Mouse (Mus musculus) midbrain, embryonic 13.5 days (tissue): ENCODE measurements at regions not wholly inside any gene's neighbourhood (a gene's known extent, or its start where the extent isn't known, plus 50 kb on each side); places are given as distances from the start of the nearest gene placed in this dataset.

Experiments used
- ATAC-seq: fragments of 200-750 bp; cut with Nextera tagmentation; 2 replicates; pipeline ENCODE4 v1.8.0; 2017; ENCODE audit warnings: mild to moderate bottlenecking, moderate TSS enrichment, moderate library complexity
- H3K27ac ChIP-seq: fragments of 300-500 bp; sonication (generic); 2 replicates; pipeline ENCODE4 v1.5.1; 2015; ENCODE audit warnings: inconsistent platforms, mild to moderate bottlenecking, moderate library complexity
- H3K27me3 ChIP-seq: fragments of 300-500 bp; sonication (generic); 2 replicates; pipeline ENCODE4 v1.6.1; 2015; ENCODE audit warnings: mild to moderate bottlenecking, inconsistent platforms
- H3K36me3 ChIP-seq: fragments of 300-500 bp; sonication (generic); 2 replicates; pipeline ENCODE4 v1.6.1; 2015; ENCODE audit warnings: mild to moderate bottlenecking, inconsistent platforms
- H3K4me1 ChIP-seq: fragments of 300-500 bp; sonication (generic); replicated peaks from 2 replicates; pipeline ENCODE4 v1.6.1; 2015; ENCODE audit warnings: inconsistent platforms
- H3K4me2 ChIP-seq: fragments of 300-500 bp; sonication (generic); replicated peaks from 2 replicates; pipeline ENCODE4 v1.6.1; 2015; ENCODE audit warnings: moderate library complexity, mild to moderate bottlenecking, inconsistent platforms
- H3K4me3 ChIP-seq: fragments of 300-500 bp; sonication (generic); replicated peaks from 2 replicates; pipeline ENCODE4 v1.5.1; 2015; ENCODE audit warnings: mild to moderate bottlenecking, inconsistent platforms
- H3K9ac ChIP-seq: fragments of 300-500 bp; sonication (generic); replicated peaks from 2 replicates; pipeline ENCODE4 v1.6.1; 2015; ENCODE audit warnings: mild to moderate bottlenecking, inconsistent platforms
- H3K9me3 ChIP-seq: fragments of 300-500 bp; sonication (generic); 2 replicates; pipeline ENCODE4 v1.6.1; 2016; ENCODE audit warnings: mild to moderate bottlenecking, inconsistent platforms
- WGBS: fragments of 180-500 bp; shearing (Covaris S2); methylation state at CpG from one replicate; pipeline ENCODE4 v1.1.7; 2015; 5-methylcytosine and 5-hydroxymethylcytosine counted together

GRCm38 (mm10) chr1:155023324-155023723, 76.1 kb downstream of the Ier5 start:
- Histone ChIP-seq H3K4me2 (no peak overlapping the region), H3K4me1 (peaks cover 17% of the 10 kb centered on the region), H3K4me3 (no peak overlapping the region), H3K27me3 (0 out of 2 replicates have a peak, but pooled peaks cover 1% of the 10 kb centered on the region), H3K27ac (no peak overlapping the region), H3K9me3 (no peaks in the 10 kb centered on the region), H3K9ac (no peak overlapping the region), H3K36me3 (no peaks in the 10 kb centered on the region)
- ATAC-seq: 0 out of 2 replicates have a peak, but pooled peaks have one; percentile 4
- 62% methylated on average over 11 of the region's 11 CpGs for WGBS

- no peaks in the 10 kb centered on the region for H3K27me3 ChIP-seq
- 93% methylated on average over 3 of the region's 3 CpGs for WGBS
Observed at GRCm38 (mm10) chr1:155015669-155016068, 83.8 kb downstream of the Ier5 start.

GRCm38 (mm10) chr1:155014944-155015343, 84.5 kb downstream of the Ier5 start:
- no peak overlapping the region for H3K9ac ChIP-seq
- H3K27me3 ChIP-seq: peaks cover 7% of the 10 kb centered on the region; the same call in 1 of the 2 replicates
- no peaks in the 10 kb centered on the region for H3K36me3 ChIP-seq
- H3K4me1 ChIP-seq: no peaks in the 10 kb centered on the region
- no peaks in the 10 kb centered on the region for H3K9me3 ChIP-seq
- no peak overlapping the region for H3K27ac ChIP-seq
- H3K4me2 ChIP-seq: no peak overlapping the region
- 87% methylated on average over 3 of the region's 3 CpGs for WGBS
- ATAC-seq: no peak
- H3K4me3 ChIP-seq: no peak overlapping the region

More at GRCm38 (mm10) chr1:155015669-155016068, 83.8 kb downstream of the Ier5 start:
- H3K9ac ChIP-seq: no peak overlapping the region
- H3K36me3 ChIP-seq: no peaks in the 10 kb centered on the region
- H3K27ac ChIP-seq: no peak overlapping the region
- no peak for ATAC-seq
- H3K4me1 ChIP-seq: no peaks in the 10 kb centered on the region
- H3K9me3 ChIP-seq: no peaks in the 10 kb centered on the region
- no peak overlapping the region for H3K4me2 ChIP-seq
- no peak overlapping the region for H3K4me3 ChIP-seq

GRCm38 (mm10) chr1:155013784-155014183, 85.7 kb downstream of the Ier5 start:
- Histone ChIP-seq H3K27ac (no peak overlapping the region), H3K9ac (no peak overlapping the region), H3K36me3 (no peaks in the 10 kb centered on the region), H3K4me3 (no peak overlapping the region), H3K4me1 (no peaks in the 10 kb centered on the region), H3K9me3 (no peaks in the 10 kb centered on the region), H3K27me3 (peaks cover 7% of the 10 kb centered on the region; the same call in 1 of the 2 replicates), H3K4me2 (no peak overlapping the region)
- WGBS: 69% methylated on average over 4 of the region's 4 CpGs
- no peak for ATAC-seq

GRCm38 (mm10) chr1:155013361-155013760, 86.1 kb downstream of the Ier5 start:
- 79% methylated on average over 4 of the region's 4 CpGs for WGBS
- Histone ChIP-seq H3K4me1 (no peaks in the 10 kb centered on the region), H3K4me2 (no peak overlapping the region), H3K36me3 (no peaks in the 10 kb centered on the region), H3K9me3 (no peaks in the 10 kb centered on the region), H3K27ac (no peak overlapping the region), H3K9ac (no peak overlapping the region), H3K4me3 (no peak overlapping the region), H3K27me3 (peaks cover 7% of the 10 kb centered on the region; the same call in 1 of the 2 replicates)
- ATAC-seq: no peak

GRCm38 (mm10) chr1:155006539-155007486, 92.6 kb downstream of the Ier5 start:
- no peak overlapping the region for H3K4me2 ChIP-seq
- peaks cover 10% of the 10 kb centered on the region; the same call in 1 of the 2 replicates for H3K27me3 ChIP-seq
- no peaks in the 10 kb centered on the region for H3K9me3 ChIP-seq
- no peaks in the 10 kb centered on the region for H3K36me3 ChIP-seq
- no peak overlapping the region for H3K27ac ChIP-seq
- ATAC-seq: peak; percentile 86
- H3K4me3 ChIP-seq: no peak overlapping the region
- H3K4me1 ChIP-seq: 0 out of 2 replicates have a peak, but pooled peaks cover 2% of the 10 kb centered on the region
- 17% methylated on average over 16 of the region's 16 CpGs for WGBS
- H3K9ac ChIP-seq: no peak overlapping the region

GRCm38 (mm10) chr1:155006099-155006498, 93.3 kb downstream of the Ier5 start:
- H3K36me3 ChIP-seq: no peaks in the 10 kb centered on the region
- peaks cover 10% of the 10 kb centered on the region; the same call in 1 of the 2 replicates for H3K27me3 ChIP-seq
- 0 out of 2 replicates have a peak, but pooled peaks cover 2% of the 10 kb centered on the region for H3K4me1 ChIP-seq
- H3K9me3 ChIP-seq: no peaks in the 10 kb centered on the region
- H3K27ac ChIP-seq: no peak overlapping the region
- no peak overlapping the region for H3K4me2 ChIP-seq
- no peak; the same call in 1 of the 2 replicates for ATAC-seq
- H3K4me3 ChIP-seq: no peak overlapping the region
- H3K9ac ChIP-seq: no peak overlapping the region
- 88% methylated on average over 10 of the region's 10 CpGs for WGBS

- no peak for ATAC-seq
- Histone ChIP-seq H3K9me3 (no peaks in the 10 kb centered on the region), H3K36me3 (no peaks in the 10 kb centered on the region), H3K27me3 (0 out of 2 replicates have a peak, but pooled peaks cover 2% of the 10 kb centered on the region), H3K4me3 (no peak overlapping the region), H3K9ac (no peak overlapping the region), H3K27ac (no peak overlapping the region), H3K4me2 (no peak overlapping the region), H3K4me1 (peaks cover 12% of the 10 kb centered on the region)
Observed at GRCm38 (mm10) chr1:155000301-155000700, 99.1 kb downstream of the Ier5 start.

- no peaks in the 10 kb centered on the region for H3K27me3 ChIP-seq
- no peak overlapping the region for H3K27ac ChIP-seq
- no peak overlapping the region for H3K4me2 ChIP-seq
- H3K4me1 ChIP-seq: peaks cover 15% of the 10 kb centered on the region
- no peak overlapping the region for H3K9ac ChIP-seq
- H3K36me3 ChIP-seq: no peaks in the 10 kb centered on the region
- WGBS: 74% methylated on average over 9 of the region's 9 CpGs
- no peak overlapping the region for H3K4me3 ChIP-seq
- ATAC-seq: no peak
- H3K9me3 ChIP-seq: no peaks in the 10 kb centered on the region
Observed at GRCm38 (mm10) chr1:154999501-155000131, 99.8 kb downstream of the Ier5 start.

- Histone ChIP-seq H3K4me1 (peaks cover 20% of the 10 kb centered on the region), H3K36me3 (no peaks in the 10 kb centered on the region), H3K27ac (no peak overlapping the region), H3K9me3 (no peaks in the 10 kb centered on the region), H3K4me3 (no peak overlapping the region), H3K4me2 (no peak overlapping the region), H3K27me3 (no peaks in the 10 kb centered on the region), H3K9ac (no peak overlapping the region)
- WGBS: 71% methylated on average over 9 of the region's 9 CpGs
- ATAC-seq: 0 out of 2 replicates have a peak, but pooled peaks have one; percentile 32
Observed at GRCm38 (mm10) chr1:154995778-154996390, 103.6 kb downstream of the Ier5 start.

GRCm38 (mm10) chr1:154993927-154994856, 105.2 kb downstream of the Ier5 start:
- WGBS: 64% methylated on average over 21 of the region's 21 CpGs
- peaks cover 20% of the 10 kb centered on the region for H3K4me1 ChIP-seq
- H3K36me3 ChIP-seq: no peaks in the 10 kb centered on the region
- no peaks in the 10 kb centered on the region for H3K9me3 ChIP-seq
- no peaks in the 10 kb centered on the region for H3K27me3 ChIP-seq
- H3K4me3 ChIP-seq: no peak overlapping the region
- no peak overlapping the region for H3K9ac ChIP-seq
- 0 out of 2 replicates have a peak overlapping the region, but pooled peaks have one; percentile 6 for H3K27ac ChIP-seq
- peak; percentile 63 for ATAC-seq
- no peak overlapping the region for H3K4me2 ChIP-seq
